Mouse (Mus musculus) gastrocnemius, adult 18-20 months (tissue): Measurements from ENCODE around the gene Tmem156. TPM values are rescaled to one million over a fixed set of nuclear protein-coding genes. Genes with fewer than 3 reads are reported as not detected.

Experiments
- DNase-seq: peaks from one replicate; pipeline ENCODE4 v3.0.0; 2021; ENCODE audit warnings: low spot score
- total RNA-seq, 2 experiments: library from RNA; stranded (reverse); gene quantifications; 2 replicates each; pipeline ENCODE4 v1.2.3; 2021

The Tmem156 gene
- total RNA-seq, 2 experiments from 2014 or later: not detected

- no peak for DNase-seq
Observed at GRCm38 (mm10) chr5:65097457-65097856, 5.5 kb upstream of the Tmem156 start.

DNA sequence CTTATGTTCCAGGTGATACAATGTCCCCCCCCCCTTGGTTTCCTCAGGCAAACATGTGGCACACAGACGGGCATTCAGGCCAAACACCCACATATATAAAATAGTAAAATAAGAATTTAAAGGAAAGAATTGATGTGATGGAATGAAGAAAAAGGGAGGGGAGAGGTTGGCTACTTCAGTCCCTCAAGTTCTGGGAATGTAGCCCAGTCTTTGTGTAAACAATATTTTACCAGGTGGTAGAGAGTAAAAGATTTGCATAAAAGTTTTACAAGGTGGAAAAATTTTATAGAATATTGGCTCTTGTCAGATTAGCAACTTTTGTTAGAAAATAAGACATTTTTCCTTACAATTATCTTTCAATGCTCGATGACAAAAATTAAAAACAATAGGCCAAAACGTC, 4.9 kb upstream of the Tmem156 start:
- DNase-seq: no peak

DNA sequence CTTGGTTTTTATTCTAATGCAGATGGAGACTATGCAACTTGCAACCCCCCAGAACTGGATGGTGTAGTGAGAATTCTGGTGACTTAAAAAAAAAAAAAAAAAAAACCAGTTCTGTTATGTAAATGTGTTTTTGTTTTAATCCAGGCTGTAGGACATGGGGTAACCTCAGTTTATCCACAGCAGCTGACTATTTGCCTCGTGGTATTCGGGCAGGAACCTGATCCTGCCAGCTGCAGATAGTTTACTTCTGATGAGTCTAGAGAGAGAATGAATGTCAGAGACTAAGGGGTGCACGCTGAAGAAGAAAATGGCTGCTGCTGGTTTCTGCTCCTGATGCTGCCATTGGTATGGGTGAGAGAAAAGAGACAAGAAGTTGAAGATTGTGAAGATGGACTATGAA, 4.2 kb upstream of the Tmem156 start:
- no peak for DNase-seq

DNA sequence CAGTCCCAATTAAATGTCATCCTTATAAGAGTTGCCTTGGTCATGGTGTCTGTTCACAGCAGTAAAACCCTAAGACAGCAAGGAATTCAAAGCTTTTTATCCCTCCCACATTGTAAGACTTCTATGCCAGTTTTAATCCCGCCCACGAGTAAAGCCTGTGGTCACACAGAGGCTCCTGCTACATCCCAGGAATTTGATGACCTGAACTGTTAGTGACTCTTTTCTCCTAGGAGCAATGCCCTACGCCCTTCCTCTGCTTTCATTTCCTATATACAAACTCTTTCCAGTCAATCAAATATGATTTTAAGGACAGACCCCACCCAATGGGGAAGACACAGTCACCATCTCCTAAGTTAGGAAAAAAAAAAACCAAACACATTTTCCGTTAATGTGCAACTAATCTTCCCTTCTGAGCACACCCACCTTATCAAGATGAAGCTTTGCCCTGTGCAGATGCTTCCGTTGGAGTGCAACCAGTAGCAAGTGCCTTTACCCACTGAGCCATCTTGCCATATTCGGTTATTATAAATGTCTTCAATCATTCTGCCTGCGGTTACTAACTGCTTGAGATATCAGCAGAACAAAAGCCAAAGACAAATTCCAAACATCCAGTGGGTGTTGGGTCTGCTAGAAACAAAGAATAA, 3.1 kb upstream of the Tmem156 start:
- no peak for DNase-seq

DNA sequence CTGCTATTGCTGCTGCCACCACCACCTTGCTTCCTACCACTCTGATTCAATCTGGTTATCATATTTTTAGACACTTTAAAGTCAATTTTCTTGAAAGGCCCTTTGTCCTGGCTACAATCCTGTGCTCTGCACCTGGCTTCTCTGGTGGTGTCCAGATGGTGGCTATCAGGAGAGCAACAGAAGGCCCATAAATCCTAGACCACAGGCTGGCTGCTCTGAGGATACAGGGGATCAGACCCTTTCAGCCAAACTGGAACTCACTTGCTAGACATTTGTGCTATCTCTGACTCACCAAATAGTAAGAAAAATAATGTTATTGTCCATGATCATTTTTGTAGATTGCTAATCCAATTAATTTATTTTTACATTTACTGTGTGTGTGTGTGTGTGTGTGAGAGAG, 1.8 kb upstream of the Tmem156 start:
- no peak for DNase-seq

GRCm38 (mm10) chr5:65091184-65091858, 611 bp downstream of the Tmem156 start:
- no peak for DNase-seq

- DNase-seq: no peak
Observed at GRCm38 (mm10) chr5:65089707-65090106, 2.2 kb downstream of the Tmem156 start.

- peak; percentile 84 for DNase-seq
Observed at GRCm38 (mm10) chr5:65086522-65086921, 5.4 kb downstream of the Tmem156 start.

- DNase-seq: no peak
Observed at GRCm38 (mm10) chr5:65081836-65082235, 10.1 kb downstream of the Tmem156 start.

GRCm38 (mm10) chr5:65079881-65080280, 12.1 kb downstream of the Tmem156 start:
- no peak for DNase-seq

DNA sequence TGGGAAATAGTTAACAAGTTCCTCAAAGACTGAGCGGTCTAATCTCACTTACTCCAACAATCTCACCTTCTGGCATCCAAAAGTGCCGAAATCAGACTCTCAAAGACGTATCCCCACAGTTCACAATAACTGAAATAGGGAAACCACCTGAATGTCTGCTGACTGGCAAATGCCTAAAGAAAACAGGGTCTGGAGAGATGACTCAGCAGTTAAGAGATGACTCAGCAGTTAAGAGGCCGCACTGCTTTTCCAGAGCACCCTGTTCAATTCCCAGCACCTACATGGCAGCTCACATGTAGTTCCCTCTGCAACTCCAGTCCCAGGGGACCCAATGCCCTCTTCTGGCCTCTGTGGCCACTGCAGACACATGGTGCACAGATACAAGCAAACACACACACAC, 13.9 kb downstream of the Tmem156 start:
- no peak for DNase-seq

GRCm38 (mm10) chr5:65076748-65077147, 15.2 kb downstream of the Tmem156 start:
- DNase-seq: no peak

- DNase-seq: peak; percentile 7
Observed at GRCm38 (mm10) chr5:65076087-65076486, 15.8 kb downstream of the Tmem156 start.

- DNase-seq: peak; percentile 22
Observed at GRCm38 (mm10) chr5:65074693-65075092, 17.2 kb downstream of the Tmem156 start.

DNA sequence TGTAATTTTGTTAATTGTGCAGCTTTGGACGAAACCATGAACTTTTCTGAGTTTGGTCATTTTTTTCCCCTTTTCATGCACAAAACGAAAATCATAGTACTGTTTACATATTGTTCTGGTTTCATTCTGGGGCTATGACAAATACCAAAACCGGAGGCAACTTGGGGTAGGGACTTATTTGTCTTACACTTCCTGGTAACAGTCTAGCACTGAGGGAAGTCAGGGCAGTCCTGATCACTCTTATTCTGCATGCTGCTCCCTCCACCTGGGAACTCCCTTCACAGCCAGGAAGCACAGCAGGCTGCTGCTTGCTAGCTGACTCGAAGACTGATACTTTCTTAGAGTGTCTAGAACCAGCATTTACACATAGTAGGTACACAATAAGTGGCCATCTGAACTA, 18.7 kb downstream of the Tmem156 start:
- no peak for DNase-seq

DNA sequence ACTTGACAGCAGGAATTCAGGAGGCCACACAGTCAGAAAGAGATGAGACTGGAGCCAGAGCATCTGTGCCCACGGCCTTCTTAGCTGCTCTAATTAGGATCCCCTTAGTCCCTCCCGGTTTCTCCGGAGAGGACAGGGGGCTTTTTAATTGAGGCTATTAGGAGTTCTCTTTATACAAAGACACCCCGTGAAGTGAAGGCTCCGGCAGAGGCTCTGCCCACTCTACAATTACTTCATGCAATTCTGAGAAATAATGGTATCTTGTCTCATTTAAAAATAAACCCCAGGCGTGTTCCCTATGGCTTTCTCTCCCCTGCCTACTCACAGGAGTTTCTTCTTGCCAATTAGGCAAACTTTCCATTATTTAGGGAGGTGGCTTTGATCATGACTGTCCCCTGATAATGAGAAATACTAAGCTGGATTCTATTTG, 20.2 kb downstream of the Tmem156 start:
- DNase-seq: no peak

- DNase-seq: no peak
Observed at GRCm38 (mm10) chr5:65069872-65070271, 22.1 kb downstream of the Tmem156 start.

- no peak for DNase-seq
Observed at GRCm38 (mm10) chr5:65068166-65068565, 23.8 kb downstream of the Tmem156 start.

GRCm38 (mm10) chr5:65063266-65063665, 28.7 kb downstream of the Tmem156 start:
- DNase-seq: no peak

DNA sequence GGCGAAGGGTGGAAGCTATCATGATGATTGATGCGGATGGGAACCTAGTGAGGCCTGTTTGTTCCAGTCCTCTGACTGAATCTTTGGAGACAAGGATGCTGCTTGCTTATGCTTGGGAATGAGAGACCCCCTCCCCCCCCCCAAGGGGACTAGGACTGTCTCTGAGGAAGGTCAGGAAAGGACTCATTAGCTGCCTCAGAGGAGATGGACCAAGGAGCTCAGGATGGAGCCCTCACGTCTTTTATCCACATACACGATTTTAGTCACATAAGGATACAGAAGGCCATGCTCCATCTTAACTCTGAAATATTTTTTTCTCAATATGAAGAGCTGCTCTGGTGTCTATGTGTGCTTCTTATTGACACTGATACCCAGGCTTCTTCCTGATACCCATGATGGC, 29.7 kb downstream of the Tmem156 start:
- no peak for DNase-seq

DNA sequence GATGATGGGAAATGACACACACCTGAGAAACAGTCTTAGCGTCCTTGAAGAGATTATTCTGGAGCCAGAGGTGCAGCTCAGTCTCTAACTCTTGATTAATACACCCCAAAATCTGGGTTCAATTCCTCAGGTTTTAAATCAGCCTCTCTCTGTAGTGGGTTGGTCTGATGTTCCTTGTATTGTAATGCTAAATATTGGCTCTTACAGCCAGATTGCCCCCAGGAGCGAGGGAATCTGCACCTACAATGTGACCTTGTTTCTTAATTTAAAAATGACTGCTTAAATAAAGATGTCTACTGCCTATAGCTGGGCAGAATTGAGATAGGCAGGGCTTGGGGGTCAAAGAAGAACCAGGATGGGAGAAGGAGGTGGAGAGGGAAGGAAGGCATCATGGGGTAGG, 32.1 kb downstream of the Tmem156 start:
- no peak for DNase-seq

DNA sequence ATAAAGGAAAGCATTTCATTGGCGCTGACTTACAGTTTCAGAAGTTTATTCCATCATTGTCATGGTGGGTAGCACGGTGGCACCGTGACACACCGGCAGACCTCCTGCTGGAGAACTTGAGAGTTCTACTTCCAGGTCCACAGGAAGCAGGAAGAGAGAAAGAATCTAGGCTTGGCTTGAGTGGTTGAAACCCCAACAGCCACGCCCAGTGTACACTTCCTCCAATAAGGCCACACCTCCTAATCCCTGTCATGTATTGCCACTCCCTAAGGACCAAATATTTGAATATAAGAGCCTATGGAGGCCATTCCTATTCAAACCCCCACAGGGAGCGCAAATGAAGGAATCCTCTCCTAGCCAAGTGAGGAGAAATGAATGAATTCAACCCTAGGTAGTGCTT, 34.3 kb downstream of the Tmem156 start:
- no peak for DNase-seq

DNA sequence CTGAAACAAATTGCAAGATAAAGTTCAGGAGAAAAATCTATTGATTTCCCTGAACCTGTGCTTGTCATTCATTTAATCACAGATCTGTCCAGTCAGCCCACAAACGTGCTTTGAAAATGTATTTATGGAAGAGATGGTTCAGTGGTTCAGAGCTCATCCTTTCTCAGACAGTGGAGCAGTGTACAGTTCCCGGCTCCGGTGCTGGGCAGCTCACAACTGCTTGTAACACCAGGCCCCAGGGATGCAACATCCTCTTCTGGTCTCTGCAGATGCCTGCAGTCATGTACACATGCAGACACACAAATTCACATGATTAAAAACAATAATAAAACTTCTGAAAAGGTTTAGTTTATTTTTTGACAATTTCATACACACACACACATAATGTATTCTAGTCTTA, 40.4 kb downstream of the Tmem156 start:
- DNase-seq: no peak
